Mouse (Mus musculus): Measurements from ENCODE around the gene Acly. TPM values are rescaled to one million over a fixed set of nuclear protein-coding genes. Genes with fewer than 3 reads are reported as not detected.

The Acly gene
- 100 to 1,000 TPM; 147 to 175 TPM for total RNA-seq (2023)

DNA sequence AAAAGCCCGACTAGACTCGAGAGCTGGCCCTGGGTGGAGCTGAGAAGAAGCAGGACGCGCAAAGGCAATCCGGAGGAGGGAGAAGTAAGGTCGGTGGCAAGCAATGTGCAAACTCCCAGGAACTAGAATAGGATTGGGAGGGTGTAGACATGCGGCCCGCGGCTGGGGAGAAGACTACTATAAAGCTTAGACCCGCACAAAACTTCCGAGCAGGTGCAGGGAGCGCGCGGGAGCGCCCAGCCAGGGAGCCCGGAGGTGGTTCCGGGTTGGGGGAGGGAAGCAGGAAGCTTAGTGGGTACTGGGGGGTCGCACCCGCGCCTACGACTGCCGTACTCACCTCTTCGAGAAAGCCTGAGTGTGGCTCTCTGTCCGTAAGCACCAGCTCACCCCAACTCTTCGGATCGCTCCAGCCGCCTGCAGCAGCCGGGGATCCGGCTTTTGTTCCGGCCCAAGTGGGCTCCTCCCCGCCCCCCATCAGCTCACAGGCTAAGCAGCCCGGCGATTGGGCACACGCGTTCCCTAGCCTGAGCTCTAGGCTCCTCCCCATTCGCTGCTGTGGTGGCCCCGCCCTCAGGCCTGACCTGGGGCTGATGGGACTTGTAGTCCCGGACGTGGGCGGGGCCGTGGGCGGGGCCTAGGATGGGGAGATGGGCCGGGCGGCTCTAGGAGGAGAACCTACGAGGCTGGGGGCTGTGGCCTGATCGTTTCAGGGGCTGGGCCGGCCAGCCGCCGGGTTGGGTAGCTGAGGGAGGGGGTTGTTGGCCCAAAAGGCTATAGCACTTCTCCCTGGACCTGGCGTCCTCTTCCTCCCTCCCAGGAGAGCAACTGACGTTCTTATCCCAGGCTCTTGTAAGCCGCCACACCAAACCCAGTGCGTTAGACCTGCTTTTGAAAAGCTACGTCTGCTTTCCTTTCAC, at the start of gene Acly:
Gene Acly, minus strand, starts transcription at position 543 of the 917 bp plus-strand sequence.

DNA sequence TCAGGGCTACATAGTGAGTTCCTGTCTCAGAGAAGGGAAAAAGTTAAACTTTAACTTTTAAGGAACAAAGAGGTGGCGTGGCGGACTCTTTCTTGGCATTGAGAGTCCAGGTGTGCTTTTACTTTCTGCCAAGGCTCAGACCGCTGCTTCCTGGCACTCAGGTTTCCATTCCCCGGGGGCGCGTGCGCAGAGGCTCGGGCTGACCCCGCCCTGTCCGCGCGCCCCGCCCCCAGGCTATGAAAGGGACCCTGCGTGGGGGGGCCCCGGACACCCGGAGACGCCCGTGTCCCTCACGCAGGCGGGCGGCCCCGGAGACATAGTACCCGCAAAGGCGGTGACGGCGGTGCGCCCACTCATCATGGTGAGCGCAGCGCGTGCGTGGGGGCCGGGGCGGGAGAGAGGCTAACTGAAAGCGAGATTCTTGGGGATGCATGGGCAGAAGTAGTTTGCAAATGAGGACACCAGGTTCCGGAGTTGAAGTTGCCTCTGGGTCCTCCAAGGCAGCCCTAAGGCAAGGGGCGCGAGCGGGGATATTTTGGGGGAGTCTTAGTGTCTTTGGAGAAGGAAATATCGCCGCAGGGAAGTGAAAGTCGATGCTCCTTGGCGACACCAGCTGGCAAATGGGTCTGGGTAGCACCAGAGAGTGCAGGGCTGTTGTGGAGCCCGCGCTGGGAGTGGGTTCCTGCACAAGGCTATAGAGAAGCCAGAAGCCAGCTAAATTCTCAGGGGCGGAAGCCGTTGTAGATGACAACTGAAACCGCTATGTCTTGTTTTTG, 47.1 kb upstream of the Acly start, which contains the start of gene Cnp:
Gene Cnp, plus strand, starts transcription at position 197 of the 776 bp plus-strand sequence.

GRCm38 (mm10) chr11:100544832-100545745, 17.3 kb upstream of the Acly start, which contains the start of gene Ttc25:
Gene Ttc25 (plus strand): TSS chr11:100545607.

DNA sequence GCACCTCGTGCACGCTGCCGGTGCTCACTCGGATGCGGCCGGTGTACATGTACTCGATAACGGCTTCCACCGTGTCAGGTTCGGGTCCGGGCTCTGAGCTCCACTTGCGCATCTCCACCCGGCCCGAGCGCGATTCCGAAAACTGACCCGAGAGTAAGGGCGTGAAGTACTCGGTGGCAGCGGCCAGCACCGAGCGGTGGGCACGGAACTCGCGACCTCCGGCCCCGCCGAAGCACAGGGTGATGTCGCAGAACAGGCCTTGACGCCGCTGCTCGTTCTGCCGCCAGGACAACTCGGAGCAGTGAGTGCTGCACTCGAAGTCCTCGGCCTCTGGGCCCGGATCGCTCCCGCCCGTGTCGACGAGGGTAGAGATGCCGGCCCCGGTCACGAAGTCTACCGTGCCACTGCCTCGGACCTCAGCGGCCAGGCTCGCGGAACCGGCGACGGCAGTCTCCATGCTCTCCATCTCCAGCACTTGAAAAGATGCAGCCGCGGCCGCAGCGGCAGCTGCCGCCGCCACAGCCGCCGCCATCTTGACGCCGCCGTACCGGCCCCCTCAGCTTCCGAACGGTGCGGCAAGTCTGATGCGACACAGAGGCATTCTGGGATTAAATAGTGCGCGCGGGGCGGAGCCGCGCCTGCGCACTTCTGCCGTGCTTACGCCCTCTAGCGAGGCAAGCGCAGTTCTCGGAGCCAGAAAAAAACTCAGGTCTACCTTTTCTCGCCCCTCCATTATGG, 55.4 kb downstream of the Acly start, which contains the start of gene Klhl11:
Gene Klhl11, minus strand, starts transcription at position 545 of the 738 bp plus-strand sequence.

GRCm38 (mm10) chr11:100441797-100442196, 86.0 kb downstream of the Acly start, which contains the start of the genes Nt5c3b and Klhl10:
Gene Nt5c3b (minus strand): TSS chr11:100441808.
Gene Klhl10 (plus strand): TSS chr11:100441917.

Other genes with a start within 250 kb of the Acly start
- 1,000 to 10,000 TPM; 2,050 to 2,242 TPM for gene Eif1, start 208.1 kb downstream of the Acly start, total RNA-seq (2023)
- not detected for gene Gast, start 193.6 kb downstream of the Acly start, total RNA-seq (2023)
- gene Hap1, start 171.9 kb downstream of the Acly start, total RNA-seq (2023): 1 to 10 TPM; 1.6 to 2.4 TPM
- 10 to 100 TPM; 13.3 to 14.9 TPM for gene Jup, start 130.2 kb downstream of the Acly start, total RNA-seq (2023)
- not detected for gene P3h4, start 113.2 kb downstream of the Acly start, total RNA-seq (2023)
- not detected for gene Fkbp10, start 112.3 kb downstream of the Acly start, total RNA-seq (2023)
- 10 to 100 TPM; 61.1 to 67.3 TPM for gene Nt5c3b, start 86.2 kb downstream of the Acly start, total RNA-seq (2023)
- 1 to 10 TPM; 2.2 to 2.8 TPM for gene Klhl10, start 86.1 kb downstream of the Acly start, total RNA-seq (2023)
- gene Klhl11, start 55.3 kb downstream of the Acly start, total RNA-seq (2023): 10 to 100 TPM; 26.9 to 29.7 TPM
- 1 to 10 TPM in 1 of 2 experiments, under 1 TPM in 1; 0.49 to 1.1 TPM for gene Ttc25, start 17.6 kb upstream of the Acly start, total RNA-seq (2023)
- 100 to 1,000 TPM; 194 to 195 TPM for gene Cnp, start 46.9 kb upstream of the Acly start, total RNA-seq (2023)
- gene Nkiras2, start 91.2 kb upstream of the Acly start, total RNA-seq (2023): 10 to 100 TPM; 26.7 to 31.0 TPM
- gene Dnajc7, start 92.2 kb upstream of the Acly start, total RNA-seq (2023): 100 to 1,000 TPM; 510 to 568 TPM
- gene Zfp385c, start 164.5 kb upstream of the Acly start, total RNA-seq (2023): not detected
- 10 to 100 TPM; 18.5 to 34.8 TPM for gene Dhx58, start 176.3 kb upstream of the Acly start, total RNA-seq (2023)
- gene Kat2a, start 184.5 kb upstream of the Acly start, total RNA-seq (2023): 10 to 100 TPM; 41.1 to 44.3 TPM
- gene Hspb9, start 185.8 kb upstream of the Acly start, total RNA-seq (2023): not detected
- gene Rab5c, start 210.2 kb upstream of the Acly start, total RNA-seq (2023): 100 to 1,000 TPM; 128 to 139 TPM
- gene Kcnh4, start 231.9 kb upstream of the Acly start, total RNA-seq (2023): 1 to 10 TPM; 3.0 to 4.3 TPM
- gene Hcrt, start 234.9 kb upstream of the Acly start, total RNA-seq (2023): not detected
- gene Ghdc, start 243.0 kb upstream of the Acly start, total RNA-seq (2023): 10 to 100 TPM; 15.8 to 22.5 TPM

Measured in B cell, adult 67 days (primary cell).